Mouse (Mus musculus) embryonic facial prominence, embryonic 15.5 days (tissue): ENCODE data around the gene Cetn2. TPM values are rescaled to one million over a fixed set of nuclear protein-coding genes. Genes with fewer than 3 reads are reported as not detected.

Experiments used
- ATAC-seq: fragments of 200-750 bp; cut with Nextera tagmentation; 2 replicates; pipeline ENCODE4 v1.8.0; 2017; ENCODE audit warnings: low read depth, moderate TSS enrichment; ENCODE audit not compliant: insufficient number of reproducible peaks, low FRiP score, low TSS enrichment
- H3K27ac ChIP-seq: fragments of 300-500 bp; sonication (generic); replicated peaks from 2 replicates; pipeline ENCODE4 v1.5.1; 2015; ENCODE audit warnings: mild to moderate bottlenecking, inconsistent platforms
- H3K27me3 ChIP-seq: fragments of 300-500 bp; sonication (generic); 2 replicates; pipeline ENCODE4 v1.6.1; 2015; ENCODE audit warnings: inconsistent platforms
- H3K36me3 ChIP-seq: fragments of 300-500 bp; sonication (generic); 2 replicates; pipeline ENCODE4 v1.6.1; 2015; ENCODE audit warnings: mild to moderate bottlenecking, inconsistent platforms
- H3K4me1 ChIP-seq: fragments of 300-500 bp; sonication (generic); 2 replicates; pipeline ENCODE4 v1.6.1; 2015; ENCODE audit warnings: inconsistent platforms
- H3K4me2 ChIP-seq: fragments of 300-500 bp; sonication (generic); replicated peaks from 2 replicates; pipeline ENCODE4 v1.6.1; 2015; ENCODE audit warnings: mild to moderate bottlenecking, inconsistent platforms
- H3K4me3 ChIP-seq: fragments of 300-500 bp; sonication (generic); replicated peaks from 2 replicates; pipeline ENCODE4 v1.5.1; 2015; ENCODE audit warnings: mild to moderate bottlenecking, inconsistent platforms
- H3K9ac ChIP-seq: fragments of 300-500 bp; sonication (generic); 2 replicates; pipeline ENCODE4 v1.6.1; 2015; ENCODE audit warnings: inconsistent platforms
- H3K9me3 ChIP-seq: fragments of 300-500 bp; sonication (generic); replicated peaks from 2 replicates; pipeline ENCODE4 v1.6.1; 2016; ENCODE audit warnings: inconsistent platforms
- WGBS: fragments of 180-500 bp; shearing (Covaris S2); methylation state at CpG from one replicate; pipeline ENCODE4 v1.1.7; 2015; 5-methylcytosine and 5-hydroxymethylcytosine counted together
- polyA plus RNA-seq: library from polyadenylated mRNA; unstranded; fragments of >200 nt; fragmentation: Nextera tagmentation; extraction: Ambion mirVana; gene quantifications from 2 replicates; pipeline ENCODE4 v1.2.1, GENCODE M21; 2015

The Cetn2 gene
- polyA plus RNA-seq = 72.4 and 91.9 TPM in 2 replicates

DNA sequence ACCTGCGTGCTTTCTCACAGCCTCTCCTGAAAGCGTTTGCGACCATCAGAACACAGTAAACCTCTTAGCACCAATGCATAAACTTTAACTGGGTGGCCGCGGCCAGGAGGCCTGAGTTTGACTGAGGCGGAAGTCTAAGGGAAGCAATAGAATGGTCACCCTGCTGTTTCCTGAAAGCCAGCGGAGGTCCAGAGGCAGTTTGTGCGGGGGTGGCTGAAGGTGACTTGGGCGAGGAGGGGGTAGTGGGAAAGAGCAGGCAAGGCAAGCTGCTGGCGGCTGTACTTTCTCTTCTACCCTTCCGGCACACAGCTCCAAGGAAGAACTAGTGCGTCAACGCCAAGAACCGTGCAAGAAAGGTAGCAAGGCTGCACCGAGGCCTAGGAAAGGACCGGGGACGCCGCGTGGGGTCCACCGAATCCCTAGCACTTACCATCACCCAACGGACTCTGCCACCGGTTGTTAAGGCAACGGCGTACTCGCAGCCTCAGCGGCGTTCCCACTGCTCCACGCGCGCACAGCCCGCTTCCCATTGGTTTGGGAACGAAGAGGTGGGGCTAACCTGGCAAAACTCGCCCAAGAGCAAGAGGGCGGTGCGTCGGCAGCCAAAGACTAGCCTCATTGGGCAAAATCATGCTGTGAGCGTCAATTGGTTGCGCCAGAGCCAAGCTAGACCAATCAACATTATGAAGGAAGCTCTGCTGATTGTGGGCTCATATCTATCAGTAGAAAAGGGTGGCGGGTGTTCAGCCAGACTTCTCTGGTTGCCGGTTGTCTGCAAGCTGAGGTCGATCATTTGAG is at the start of gene Cetn2, which contains the start of gene Nsdhl:
Gene Cetn2, minus strand, starts transcription at position 528 of the 798 bp plus-strand sequence.
Gene Nsdhl, plus strand, starts transcription at position 674 of the 798 bp plus-strand sequence.
- no peaks in the 10 kb centered on the region for H3K36me3 ChIP-seq
- H3K27ac ChIP-seq = no peak within 1 kb of the TSS; the same call in 1 of the 2 replicates
- peak within 1 kb of the TSS; percentile 56 for H3K4me2 ChIP-seq
- peak within 1 kb of the TSS; percentile 61 for H3K4me3 ChIP-seq
- no peaks in the 10 kb centered on the region for H3K27me3 ChIP-seq
- H3K9me3 ChIP-seq = no peaks in the 10 kb centered on the region
- H3K4me1 ChIP-seq = peaks cover 4% of the 10 kb centered on the region; the same call in 1 of the 2 replicates
- WGBS = 8% methylated on average over 41 of the region's 41 CpGs
- H3K9ac ChIP-seq = peak within 1 kb of the TSS; percentile 35
- peak; percentile 96 for ATAC-seq

DNA sequence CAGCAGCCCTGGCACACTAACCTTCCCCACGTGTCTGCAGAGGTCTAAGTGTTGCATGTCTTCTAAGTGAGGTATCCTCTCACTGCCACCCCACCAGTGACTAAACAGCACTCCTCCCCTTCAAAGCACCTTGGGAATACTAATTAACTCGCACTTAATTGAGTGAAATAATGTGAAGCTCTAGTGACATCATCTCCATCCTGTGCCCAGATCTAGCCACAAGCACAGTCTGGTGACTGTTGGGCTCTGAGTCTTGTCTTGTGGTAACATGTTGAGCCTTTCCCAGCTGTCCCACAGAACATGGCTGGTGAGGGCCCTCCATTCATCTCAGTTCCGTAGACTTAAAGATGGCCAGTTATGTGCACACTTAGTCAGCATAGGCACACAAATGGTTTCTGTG is 44.5 kb upstream of the Cetn2 start:
- no peak overlapping the region for H3K27ac ChIP-seq
- no peak overlapping the region for H3K9ac ChIP-seq
- 81% methylated on average over 3 of the region's 3 CpGs for WGBS
- ATAC-seq = no peak
- no peak overlapping the region for H3K4me2 ChIP-seq
- no peaks in the 10 kb centered on the region for H3K27me3 ChIP-seq
- H3K4me3 ChIP-seq = no peak overlapping the region
- 0 out of 2 replicates have a peak, but pooled peaks cover 3% of the 10 kb centered on the region for H3K36me3 ChIP-seq
- no peaks in the 10 kb centered on the region for H3K4me1 ChIP-seq
- no peaks in the 10 kb centered on the region for H3K9me3 ChIP-seq

- Histone ChIP-seq H3K27ac (no peak overlapping the region), H3K4me1 (no peaks in the 10 kb centered on the region), H3K9ac (no peak overlapping the region), H3K4me2 (no peak overlapping the region), H3K27me3 (no peaks in the 10 kb centered on the region), H3K4me3 (no peak overlapping the region), H3K36me3 (0 out of 2 replicates have a peak, but pooled peaks cover 3% of the 10 kb centered on the region), H3K9me3 (no peaks in the 10 kb centered on the region)
- ATAC-seq = no peak
- WGBS = 70% methylated on average over 3 of the region's 3 CpGs
Observed at GRCm38 (mm10) chrX:72961511-72961910, 43.3 kb upstream of the Cetn2 start.

DNA sequence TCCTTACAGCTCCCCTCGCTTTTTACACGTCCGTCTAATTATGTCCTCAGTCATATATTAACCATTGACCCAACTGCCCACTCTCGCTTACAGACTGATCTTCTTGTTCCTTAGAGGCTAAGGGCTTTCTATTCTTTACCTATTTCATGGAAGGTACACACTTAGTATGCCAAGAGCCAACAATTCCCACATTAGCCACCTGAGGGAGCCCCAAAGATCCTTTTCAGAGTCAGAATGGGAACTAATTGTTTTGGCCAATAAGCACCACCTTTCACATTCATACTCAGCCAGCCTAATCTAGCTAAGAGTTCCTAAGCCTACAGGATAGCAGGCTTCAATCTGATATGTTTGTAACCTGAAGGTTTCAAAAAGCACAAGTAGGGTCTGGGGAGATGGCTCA is 42.2 kb upstream of the Cetn2 start:
- H3K4me3 ChIP-seq = no peak overlapping the region
- no peak overlapping the region for H3K27ac ChIP-seq
- WGBS = 82% methylated on average over 4 of the region's 4 CpGs
- H3K9me3 ChIP-seq = no peaks in the 10 kb centered on the region
- H3K4me2 ChIP-seq = no peak overlapping the region
- H3K27me3 ChIP-seq = no peaks in the 10 kb centered on the region
- H3K9ac ChIP-seq = no peak overlapping the region
- no peak for ATAC-seq
- H3K36me3 ChIP-seq = 0 out of 2 replicates have a peak, but pooled peaks cover 3% of the 10 kb centered on the region
- H3K4me1 ChIP-seq = no peaks in the 10 kb centered on the region

DNA sequence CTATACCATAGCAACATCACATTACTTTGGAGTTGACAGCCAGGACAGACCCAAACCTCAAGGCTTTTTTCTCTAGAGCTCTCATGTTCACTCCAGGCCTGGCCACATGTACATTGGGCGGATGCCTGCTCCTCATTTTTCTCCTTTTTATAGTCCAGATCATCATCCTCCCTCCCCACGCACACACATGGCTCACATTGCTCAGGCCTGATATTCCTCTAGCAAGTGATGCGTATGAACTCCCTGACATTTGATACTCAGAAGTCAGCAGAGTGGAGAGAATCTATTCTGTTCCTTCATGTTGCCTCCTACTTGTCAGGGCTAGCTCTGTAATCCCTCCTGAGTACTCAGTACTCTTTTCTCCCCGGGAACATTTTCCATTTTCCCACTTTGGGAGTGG is 38.3 kb upstream of the Cetn2 start:
- 69% methylated on average over 4 of the region's 4 CpGs for WGBS

DNA sequence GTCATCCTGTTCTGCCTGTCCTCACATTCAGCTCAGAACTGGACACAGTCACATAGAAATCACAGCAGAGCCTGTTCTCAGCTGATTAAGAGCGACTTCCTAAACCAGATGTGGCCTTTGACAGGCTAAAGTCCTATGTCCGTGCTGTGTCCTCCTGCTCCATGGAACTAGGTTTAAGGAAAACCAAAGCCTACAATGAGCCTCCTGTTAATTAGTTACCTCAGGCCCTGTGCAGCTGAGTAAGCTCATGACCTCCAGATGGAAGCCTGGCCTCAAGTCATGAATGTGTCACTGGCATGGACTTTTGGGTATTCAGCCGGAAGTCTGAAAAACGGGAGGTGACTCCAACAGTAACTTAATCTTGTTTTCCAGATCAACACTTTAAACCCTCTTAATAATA is 35.3 kb upstream of the Cetn2 start:
- H3K9ac ChIP-seq = no peak overlapping the region
- 66% methylated on average over 4 of the region's 4 CpGs for WGBS

More for the DNA sequence above, 38.3 kb upstream of the Cetn2 start:
- no peak overlapping the region for H3K9ac ChIP-seq
- no peaks in the 10 kb centered on the region for H3K27me3 ChIP-seq
- H3K4me3 ChIP-seq = no peak overlapping the region
- no peak overlapping the region for H3K4me2 ChIP-seq
- ATAC-seq = no peak
- H3K27ac ChIP-seq = no peak overlapping the region
- H3K9me3 ChIP-seq = no peaks in the 10 kb centered on the region
- no peaks in the 10 kb centered on the region for H3K4me1 ChIP-seq
- peaks cover 6% of the 10 kb centered on the region for H3K36me3 ChIP-seq

DNA sequence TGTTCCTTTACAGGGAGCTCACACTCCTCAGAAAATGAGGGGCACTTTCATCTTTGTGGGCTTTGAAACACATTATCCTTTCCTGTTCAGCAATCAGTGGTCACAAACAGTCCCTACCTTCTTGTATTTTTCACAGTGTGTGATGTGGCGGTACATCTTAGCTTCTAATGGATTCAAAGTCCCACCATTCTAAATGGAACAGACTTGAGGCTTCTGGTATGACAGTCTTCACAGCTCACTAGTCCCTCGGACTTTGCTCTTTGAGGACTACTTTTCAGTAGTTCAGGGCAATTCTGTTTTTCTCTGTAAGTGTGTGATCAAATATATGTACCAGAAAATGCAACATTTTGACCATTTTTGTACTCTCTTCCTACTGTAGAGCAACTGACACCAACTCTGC is 3.2 kb upstream of the Cetn2 start:
- no peak overlapping the region for H3K4me3 ChIP-seq
- H3K27ac ChIP-seq = no peak overlapping the region
- H3K36me3 ChIP-seq = no peaks in the 10 kb centered on the region
- H3K27me3 ChIP-seq = no peaks in the 10 kb centered on the region
- peaks cover 4% of the 10 kb centered on the region; the same call in 1 of the 2 replicates for H3K4me1 ChIP-seq
- no peaks in the 10 kb centered on the region for H3K9me3 ChIP-seq
- WGBS = 75% methylated on average over 2 of the region's 2 CpGs
- no peak overlapping the region for H3K9ac ChIP-seq
- no peak for ATAC-seq
- H3K4me2 ChIP-seq = no peak overlapping the region

More for the DNA sequence above, 35.3 kb upstream of the Cetn2 start:
- H3K36me3 ChIP-seq = peaks cover 6% of the 10 kb centered on the region
- no peaks in the 10 kb centered on the region for H3K27me3 ChIP-seq
- ATAC-seq = no peak
- H3K4me1 ChIP-seq = no peaks in the 10 kb centered on the region
- H3K4me3 ChIP-seq = no peak overlapping the region
- no peak overlapping the region for H3K4me2 ChIP-seq
- no peak overlapping the region for H3K27ac ChIP-seq
- H3K9me3 ChIP-seq = no peaks in the 10 kb centered on the region

DNA sequence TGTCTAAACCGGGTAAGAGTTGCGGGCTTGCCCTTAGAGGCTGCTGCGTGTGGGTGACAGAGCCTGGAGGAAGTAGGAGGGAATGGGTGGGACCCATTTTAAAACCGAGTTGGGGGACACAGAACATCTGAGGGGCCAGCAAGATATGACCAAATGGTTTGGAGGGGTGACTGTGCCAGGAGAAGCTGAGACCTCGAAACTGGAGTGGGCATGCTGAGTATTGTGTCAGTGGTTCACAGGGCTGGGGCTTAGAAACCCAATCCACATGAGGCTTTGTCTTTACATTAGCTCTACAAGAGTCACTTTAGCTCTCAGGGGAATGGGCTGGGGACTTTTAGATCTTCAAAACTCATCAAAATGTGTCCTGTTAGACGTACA is 460 bp upstream of the Cetn2 start:
- Histone ChIP-seq H3K4me1 (peaks cover 4% of the 10 kb centered on the region; the same call in 1 of the 2 replicates), H3K27me3 (no peaks in the 10 kb centered on the region), H3K36me3 (no peaks in the 10 kb centered on the region), H3K9ac (peak overlapping the region; percentile 21; the same call in 1 of the 2 replicates), H3K4me3 (peak overlapping the region; percentile 61), H3K9me3 (no peaks in the 10 kb centered on the region), H3K27ac (no peak overlapping the region; the same call in 1 of the 2 replicates), H3K4me2 (peak overlapping the region; percentile 56)
- WGBS = 15% methylated on average over 6 of the region's 6 CpGs
- peak; percentile 22; the same call in 1 of the 2 replicates for ATAC-seq

DNA sequence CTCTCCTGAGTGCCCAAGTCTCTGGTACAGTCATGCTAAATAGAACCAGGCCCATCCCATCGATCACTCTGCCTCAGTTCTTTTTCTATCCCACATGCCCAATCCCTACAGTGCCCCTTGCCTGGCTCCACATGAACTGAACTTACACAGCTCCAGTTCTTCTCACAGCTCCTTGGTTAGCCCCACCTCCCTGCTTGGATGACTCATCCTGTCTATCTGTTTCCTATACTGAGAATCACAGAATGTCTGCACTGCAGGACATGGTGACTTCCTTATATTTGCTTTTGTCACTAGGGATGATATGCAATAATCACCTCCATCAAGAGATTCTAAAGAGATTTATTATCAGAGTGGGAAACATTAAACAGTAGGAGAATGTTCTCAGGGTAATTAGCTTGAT is 6.6 kb downstream of the Cetn2 start:
- Histone ChIP-seq H3K4me1 (no peaks in the 10 kb centered on the region), H3K27ac (no peak overlapping the region), H3K4me3 (no peak overlapping the region), H3K27me3 (no peaks in the 10 kb centered on the region), H3K9ac (no peak overlapping the region), H3K36me3 (no peaks in the 10 kb centered on the region), H3K9me3 (no peaks in the 10 kb centered on the region), H3K4me2 (no peak overlapping the region)
- no peak for ATAC-seq
- WGBS = 85% methylated on average over 1 of the region's 1 CpGs

DNA sequence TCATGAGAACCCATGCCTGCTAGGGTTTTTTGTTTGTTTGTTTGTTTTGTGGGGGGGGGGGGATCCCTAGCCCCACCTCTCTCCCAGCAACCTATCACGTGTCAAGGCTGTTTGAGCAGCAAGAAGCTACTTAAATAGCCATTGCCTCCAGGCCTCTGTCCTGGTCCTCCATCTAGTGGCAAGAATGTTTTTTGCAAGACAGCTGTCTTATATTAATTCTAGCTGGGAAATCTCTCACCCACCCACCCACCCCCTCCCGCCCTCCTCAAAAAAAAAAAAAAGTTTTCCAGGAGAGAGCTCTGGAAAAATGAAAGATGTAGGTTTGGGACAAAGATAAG is 9.8 kb downstream of the Cetn2 start:
- H3K27ac ChIP-seq = no peak overlapping the region
- no peaks in the 10 kb centered on the region for H3K36me3 ChIP-seq
- 14% methylated on average over 2 of the region's 2 CpGs for WGBS
- ATAC-seq = no peak
- no peak overlapping the region for H3K4me3 ChIP-seq
- no peaks in the 10 kb centered on the region for H3K27me3 ChIP-seq
- H3K9ac ChIP-seq = no peak overlapping the region
- no peak overlapping the region for H3K4me2 ChIP-seq
- H3K4me1 ChIP-seq = no peaks in the 10 kb centered on the region
- no peaks in the 10 kb centered on the region for H3K9me3 ChIP-seq

- Histone ChIP-seq H3K9me3 (no peaks in the 10 kb centered on the region), H3K36me3 (no peaks in the 10 kb centered on the region), H3K4me2 (no peak overlapping the region), H3K27me3 (no peaks in the 10 kb centered on the region), H3K9ac (no peak overlapping the region), H3K4me1 (no peaks in the 10 kb centered on the region), H3K4me3 (no peak overlapping the region), H3K27ac (no peak overlapping the region)
- no peak for ATAC-seq
- WGBS = 77% methylated on average over 6 of the region's 6 CpGs
Observed at GRCm38 (mm10) chrX:72907619-72908403, 10.4 kb downstream of the Cetn2 start.
